Mouse (Mus musculus) testis, adult 2 months (tissue): ENCODE measurements around the gene Ikbke.

ENCODE experiments used
- CTCF ChIP-seq: fragments of 200-500 bp; IDR thresholded peaks from 2 replicates; pipeline ENCODE4 v1.5.1; 2012; ENCODE audit warnings: low read depth, mild to moderate bottlenecking, inconsistent platforms, low read length, moderate library complexity; ENCODE audit not compliant: control insufficient read depth, insufficient read depth, insufficient replicate concordance
- POLR2A ChIP-seq: fragments of 200-500 bp; IDR thresholded peaks from 2 replicates; pipeline ENCODE4 v1.6.1; 2012; ENCODE audit warnings: low read depth, mild to moderate bottlenecking, inconsistent platforms, low read length, moderate library complexity; ENCODE audit not compliant: control insufficient read depth

DNA sequence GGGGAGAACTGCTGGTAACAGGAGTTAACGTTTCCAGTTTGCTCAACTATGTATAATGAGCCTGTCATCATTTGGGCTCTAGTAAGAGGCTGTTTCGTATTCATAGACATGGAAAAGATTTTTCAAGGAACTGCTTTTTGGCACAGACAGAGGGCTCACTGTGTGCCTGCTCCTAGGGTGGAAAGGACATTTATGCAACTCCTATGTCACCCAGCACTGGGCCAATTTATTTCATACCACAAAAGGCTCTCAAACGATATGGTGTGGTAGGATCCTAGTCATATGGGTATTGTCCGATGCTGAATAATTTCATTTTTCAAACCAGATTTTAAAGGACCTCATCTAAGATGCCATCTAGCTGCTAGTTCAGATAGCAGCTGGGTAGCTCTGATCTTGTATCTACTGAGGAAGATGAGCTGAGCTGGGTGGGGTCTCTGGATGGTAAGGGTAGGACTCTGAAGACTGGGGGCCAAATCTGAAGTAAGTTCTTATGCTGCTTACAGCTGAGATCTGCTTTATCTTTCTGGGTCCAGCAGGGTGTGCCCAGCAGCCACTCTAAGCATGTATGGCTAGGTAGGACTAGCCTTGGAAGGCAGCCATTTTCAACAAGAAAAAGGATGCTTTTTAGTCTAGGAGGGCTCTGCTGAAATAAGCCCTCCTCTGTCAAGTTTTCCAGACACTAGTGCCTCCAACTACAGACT is 14.0 kb upstream of the Ikbke start:
- no peak for TF ChIP-seq CTCF
- no peak for TF ChIP-seq POLR2A
